Mouse (Mus musculus) midbrain, embryonic 16.5 days (tissue): ENCODE measurements around the gene Slco1a5. TPM values are rescaled to one million over a fixed set of nuclear protein-coding genes. Genes with fewer than 3 reads are reported as not detected.
"Not testable (repeated sequence)": the region's sequence is repeated elsewhere in the genome, so short reads cannot be mapped to it uniquely, and the experiment has no call there.

ENCODE experiments used
- ATAC-seq: fragments of 200-750 bp; cut with Nextera tagmentation; 2 replicates; pipeline ENCODE4 v1.8.0; 2017; ENCODE audit warnings: moderate TSS enrichment
- H3K27ac ChIP-seq: fragments of 300-500 bp; sonication (generic); 2 replicates; pipeline ENCODE4 v1.5.1; 2014; ENCODE audit warnings: mild to moderate bottlenecking, low read length, mixed read lengths
- H3K27me3 ChIP-seq: fragments of 300-500 bp; sonication (generic); 2 replicates; pipeline ENCODE4 v1.6.1; 2014; ENCODE audit warnings: low read depth, low read length, mixed read lengths; ENCODE audit not compliant: control insufficient read depth, insufficient read depth
- H3K36me3 ChIP-seq: fragments of 300-500 bp; sonication (generic); 2 replicates; pipeline ENCODE4 v1.6.1; 2014; ENCODE audit warnings: mild to moderate bottlenecking, low read length, moderate library complexity, mixed read lengths; ENCODE audit not compliant: control insufficient read depth, insufficient read depth
- H3K4me1 ChIP-seq: fragments of 300-500 bp; sonication (generic); 2 replicates; pipeline ENCODE4 v1.6.1; 2014; ENCODE audit warnings: mild to moderate bottlenecking, low read length, mixed read lengths; ENCODE audit not compliant: control insufficient read depth, insufficient read depth
- H3K4me2 ChIP-seq: fragments of 300-500 bp; sonication (generic); 2 replicates; pipeline ENCODE4 v1.6.1; 2014; ENCODE audit warnings: mild to moderate bottlenecking, low read length, mixed read lengths
- H3K4me3 ChIP-seq: fragments of 300-500 bp; sonication (generic); 2 replicates; pipeline ENCODE4 v1.5.1; 2014; ENCODE audit warnings: low read depth, mild to moderate bottlenecking, low read length, moderate library complexity, mixed read lengths
- H3K9ac ChIP-seq: fragments of 300-500 bp; sonication (generic); 2 replicates; pipeline ENCODE4 v1.6.1; 2014; ENCODE audit warnings: low read depth, low read length, mixed read lengths
- H3K9me3 ChIP-seq: fragments of 300-500 bp; sonication (generic); replicated peaks from 2 replicates; pipeline ENCODE4 v1.6.1; 2014; ENCODE audit warnings: mild to moderate bottlenecking, low read length, mixed read lengths; ENCODE audit not compliant: control insufficient read depth, poor library complexity, severe bottlenecking
- WGBS: fragments of 180-500 bp; shearing (Covaris S2); extraction: QIAGEN DNeasy Blood & Tissue Kit; methylation state at CpG from one replicate; pipeline ENCODE4 v1.1.7; 2014; 5-methylcytosine and 5-hydroxymethylcytosine counted together
- polyA plus RNA-seq: library from polyadenylated mRNA; unstranded; fragments of >200 nt; fragmentation: Nextera tagmentation; extraction: Ambion mirVana; gene quantifications from 2 replicates; pipeline ENCODE4 v1.2.1, GENCODE M21; 2015

Slco1a5 gene
- polyA plus RNA-seq, 1 experiment from 2014 or later, result 0.74 TPM

GRCm38 (mm10) chr6:142317106-142317505, 5.7 kb downstream of the Slco1a5 start:
- Histone ChIP-seq H3K9me3 (no peaks in the 10 kb centered on the region), H3K27ac (no peak overlapping the region), H3K4me1 (no peaks in the 10 kb centered on the region), H3K36me3 (no peaks in the 10 kb centered on the region), H3K4me2 (no peak overlapping the region), H3K27me3 (no peaks in the 10 kb centered on the region), H3K9ac (no peak overlapping the region), H3K4me3 (no peak overlapping the region)
- no peak for ATAC-seq

- Histone ChIP-seq H3K9me3 (no peaks in the 10 kb centered on the region), H3K4me3 (no peak overlapping the region), H3K4me2 (no peak overlapping the region), H3K36me3 (no peaks in the 10 kb centered on the region), H3K27me3 (no peaks in the 10 kb centered on the region), H3K4me1 (no peaks in the 10 kb centered on the region), H3K9ac (no peak overlapping the region), H3K27ac (no peak overlapping the region)
- no peak for ATAC-seq
- whole genome bisulfite sequencing, result 83% methylated on average over 5 of the region's 5 CpGs
Observed at GRCm38 (mm10) chr6:142314285-142314684, 8.5 kb downstream of the Slco1a5 start.

- H3K27me3 ChIP-seq, result no peaks in the 10 kb centered on the region
- H3K4me2 ChIP-seq, result no peak overlapping the region
- H3K4me1 ChIP-seq, result no peaks in the 10 kb centered on the region
- ATAC-seq, result no peak
- no peak overlapping the region for H3K4me3 ChIP-seq
- H3K9me3 ChIP-seq, result no peaks in the 10 kb centered on the region
- no peak overlapping the region for H3K9ac ChIP-seq
- no peaks in the 10 kb centered on the region for H3K36me3 ChIP-seq
- H3K27ac ChIP-seq, result no peak overlapping the region
Observed at GRCm38 (mm10) chr6:142305076-142305475, 17.7 kb downstream of the Slco1a5 start.

GRCm38 (mm10) chr6:142298098-142298497, 24.7 kb downstream of the Slco1a5 start, which contains the start of gene Iapp:
Gene Iapp (plus strand): TSS chr6:142298423.
- Histone ChIP-seq H3K9ac (no peak within 1 kb of the TSS), H3K4me1 (no peaks in the 10 kb centered on the region), H3K36me3 (no peaks in the 10 kb centered on the region), H3K27ac (no peak within 1 kb of the TSS), H3K4me3 (no peak within 1 kb of the TSS), H3K9me3 (no peaks in the 10 kb centered on the region), H3K4me2 (no peak within 1 kb of the TSS), H3K27me3 (no peaks in the 10 kb centered on the region)
- ATAC-seq, result no peak
- WGBS, result 68% methylated on average over 4 of the region's 4 CpGs

- no peak overlapping the region for H3K27ac ChIP-seq
- WGBS, result 69% methylated on average over 12 of the region's 12 CpGs
- no peaks in the 10 kb centered on the region for H3K27me3 ChIP-seq
Observed at GRCm38 (mm10) chr6:142289413-142290118, 33.2 kb downstream of the Slco1a5 start.

DNA sequence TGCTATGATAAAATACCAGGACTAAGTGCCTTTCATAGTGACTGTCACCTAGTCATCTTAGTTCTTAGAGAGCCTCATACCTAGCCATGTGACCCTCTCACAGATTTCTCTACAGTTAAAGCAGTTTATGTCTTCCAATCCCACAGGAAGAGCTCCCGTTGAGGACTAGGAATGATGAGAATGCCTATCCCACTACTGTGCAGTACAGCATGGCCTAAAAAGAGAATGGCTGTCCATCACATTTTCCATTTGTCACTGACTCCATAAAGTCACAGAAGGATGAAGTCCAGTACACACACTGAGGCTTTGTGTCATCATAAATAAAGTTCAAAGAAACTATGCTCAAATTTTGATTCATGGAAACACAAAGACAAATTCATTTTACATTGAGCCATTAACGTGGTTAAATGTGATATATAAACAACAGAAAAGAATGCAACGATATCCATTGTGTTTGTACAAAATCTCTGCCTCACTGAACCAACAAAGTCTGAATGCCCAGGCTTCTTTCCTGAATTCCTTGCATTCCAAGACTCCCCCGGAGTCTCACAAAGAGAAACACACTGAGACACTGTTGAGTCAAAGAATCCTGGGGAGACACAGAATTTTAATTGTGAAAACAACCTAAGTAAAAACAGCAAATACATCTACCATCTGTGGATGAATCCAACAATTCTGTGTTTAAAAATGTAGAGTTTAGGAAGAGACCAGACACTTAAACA, 46.9 kb downstream of the Slco1a5 start:
- H3K9me3 ChIP-seq, result no peaks in the 10 kb centered on the region
- no peak overlapping the region for H3K9ac ChIP-seq
- no peak overlapping the region for H3K4me2 ChIP-seq
- no peaks in the 10 kb centered on the region for H3K27me3 ChIP-seq
- WGBS, result 7% methylated on average over 4 of the region's 4 CpGs
- ATAC-seq, result no peak
- H3K27ac ChIP-seq, result no peak overlapping the region
- H3K4me1 ChIP-seq, result no peaks in the 10 kb centered on the region
- no peak overlapping the region for H3K4me3 ChIP-seq
- H3K36me3 ChIP-seq, result no peaks in the 10 kb centered on the region

More at GRCm38 (mm10) chr6:142289413-142290118, 33.2 kb downstream of the Slco1a5 start:
- no peaks in the 10 kb centered on the region for H3K4me1 ChIP-seq
- no peak for ATAC-seq
- H3K4me2 ChIP-seq, result no peak overlapping the region
- H3K9ac ChIP-seq, result no peak overlapping the region
- no peaks in the 10 kb centered on the region for H3K36me3 ChIP-seq
- H3K4me3 ChIP-seq, result no peak overlapping the region
- no peaks in the 10 kb centered on the region for H3K9me3 ChIP-seq

DNA sequence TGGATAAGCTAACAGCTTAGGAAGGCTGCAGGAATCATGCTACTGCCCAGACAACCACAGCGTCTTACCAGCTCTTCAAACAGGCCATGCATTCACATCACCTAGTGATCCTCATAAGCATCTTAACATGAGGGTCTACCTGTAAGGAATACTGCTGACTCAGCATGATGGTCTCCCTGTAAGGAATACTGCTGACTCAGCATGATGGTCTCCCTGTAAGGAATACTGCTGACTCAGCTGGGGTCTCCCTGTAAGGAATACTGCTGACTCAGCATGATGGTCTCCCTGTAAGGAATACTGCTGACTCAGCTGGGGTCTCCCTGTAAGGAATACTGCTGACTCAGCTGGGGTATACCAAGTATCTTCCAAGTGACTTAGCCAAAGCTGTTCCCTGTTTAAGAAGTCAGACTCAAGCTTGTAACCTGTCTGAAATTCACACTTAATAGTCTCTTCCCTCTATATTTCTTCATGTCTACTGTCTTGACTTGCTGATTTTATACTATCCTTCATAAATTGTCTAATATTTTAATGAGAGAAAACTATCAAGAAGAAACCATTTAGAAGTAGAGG, 72.0 kb downstream of the Slco1a5 start:
- not testable (repeated sequence) for H3K4me1 ChIP-seq, H3K4me2 ChIP-seq, H3K4me3 ChIP-seq, H3K27ac ChIP-seq, H3K9ac ChIP-seq, H3K9me3 ChIP-seq, ATAC-seq, H3K36me3 ChIP-seq, H3K27me3 ChIP-seq
- WGBS, result 94% methylated on average over 1 of the region's 1 CpGs

DNA sequence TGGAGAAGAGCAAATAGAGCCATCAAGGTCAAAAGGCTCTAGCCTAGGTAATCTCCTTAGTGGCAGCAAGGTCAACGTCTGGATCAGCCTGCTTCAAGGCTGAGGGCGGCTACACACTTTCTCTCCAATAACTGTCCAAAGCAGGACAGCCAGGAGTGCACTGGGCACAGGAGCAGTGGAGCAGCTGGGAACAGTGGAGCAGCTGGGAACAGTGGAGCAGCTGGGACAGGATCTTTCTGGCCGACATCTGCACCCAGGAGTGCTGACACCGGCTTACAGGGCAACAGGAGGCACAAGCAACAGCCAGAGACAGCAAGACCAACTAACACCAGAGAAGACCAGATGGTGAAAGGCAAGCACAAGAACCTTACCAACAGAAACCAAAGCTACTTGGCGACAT, 77.7 kb downstream of the Slco1a5 start:
- no peak overlapping the region for H3K4me2 ChIP-seq
- WGBS, result 74% methylated on average over 5 of the region's 5 CpGs
- no peaks in the 10 kb centered on the region for H3K9me3 ChIP-seq
- no peak overlapping the region for H3K27ac ChIP-seq
- no peaks in the 10 kb centered on the region for H3K4me1 ChIP-seq
- H3K36me3 ChIP-seq, result no peaks in the 10 kb centered on the region
- ATAC-seq, result no peak
- H3K9ac ChIP-seq, result no peak overlapping the region
- no peak overlapping the region for H3K4me3 ChIP-seq
- no peaks in the 10 kb centered on the region for H3K27me3 ChIP-seq

GRCm38 (mm10) chr6:142239468-142239867, 83.3 kb downstream of the Slco1a5 start:
- Histone ChIP-seq H3K27me3 (no peaks in the 10 kb centered on the region), H3K9ac (no peak overlapping the region), H3K4me1 (no peaks in the 10 kb centered on the region), H3K4me2 (no peak overlapping the region), H3K9me3 (no peaks in the 10 kb centered on the region), H3K27ac (no peak overlapping the region), H3K36me3 (no peaks in the 10 kb centered on the region), H3K4me3 (no peak overlapping the region)
- WGBS, result 76% methylated on average over 1 of the region's 1 CpGs
- no peak for ATAC-seq
